Mouse (Mus musculus) CH12.LX (cell line): ENCODE measurements around the gene Klhl41. TPM values are rescaled to one million over a fixed set of nuclear protein-coding genes. Genes with fewer than 3 reads are reported as not detected.
A peak's percentile ranks its signal among the peaks of the same experiment; 100 is the strongest.

Experiments
- DNase-seq: peaks from one replicate; pipeline ENCODE4 v3.0.0-alpha.2; 2013; ENCODE audit errors: extremely low read depth
- H3K27ac ChIP-seq: 2 replicates; pipeline ENCODE4 v1.5.1; 2012; ENCODE audit warnings: low read depth, mild to moderate bottlenecking, control low read depth, moderate library complexity; ENCODE audit not compliant: insufficient read depth
- H3K27me3 ChIP-seq: replicated peaks from 2 replicates; pipeline ENCODE3; 2012; ENCODE audit warnings: inconsistent platforms
- H3K36me3 ChIP-seq, 2 experiments: replicated peaks in 1 of 2; 2 replicates each; pipeline versions ENCODE3 to v1.6.1; 2012; ENCODE audit warnings: inconsistent platforms in 1 of 2, low read length in 1 of 2, mild to moderate bottlenecking in 1 of 2, mixed read lengths in 1 of 2, moderate library complexity in 1 of 2; ENCODE audit not compliant: control insufficient read depth in 1 of 2, insufficient read depth in 1 of 2
- H3K4me1 ChIP-seq, 2 experiments: 2 replicates each; pipeline ENCODE4 v1.6.1; 2012; ENCODE audit warnings: inconsistent platforms in 1 of 2, moderate library complexity in 1 of 2; ENCODE audit not compliant: insufficient read depth in 2 of 2, control insufficient read depth in 1 of 2
- H3K4me2 ChIP-seq: 2 replicates; pipeline ENCODE4 v1.6.1; 2012; ENCODE audit warnings: low read depth, mild to moderate bottlenecking, control low read depth; ENCODE audit not compliant: poor library complexity, insufficient read depth, severe bottlenecking
- H3K4me3 ChIP-seq, 3 experiments: fragments of 150-350 bp in 1 of 3; sonication (generic) in 1 of 3; replicated peaks in 1 of 3; 2 replicates each; pipeline versions ENCODE3 to v1.5.1; 2011 to 2012; ENCODE audit warnings: low read depth in 2 of 3, low read length in 2 of 3, mild to moderate bottlenecking in 2 of 3, moderate library complexity in 2 of 3, control low read depth in 1 of 3, improper control_type of control experiment in 1 of 3, inconsistent platforms in 1 of 3, mixed read lengths in 1 of 3; ENCODE audit not compliant: poor library complexity in 1 of 3
- H3K79me2 ChIP-seq: replicated peaks from 2 replicates; pipeline ENCODE4 v1.6.1; 2012; ENCODE audit warnings: mild to moderate bottlenecking, moderate library complexity; ENCODE audit not compliant: control insufficient read depth, poor library complexity, insufficient read depth, severe bottlenecking; ENCODE audit errors: extremely low read depth
- H3K9ac ChIP-seq: 2 replicates; pipeline ENCODE4 v1.6.1; 2012; ENCODE audit warnings: low read depth, mild to moderate bottlenecking, control low read depth, moderate library complexity; ENCODE audit not compliant: insufficient read depth
- H3K9me3 ChIP-seq: replicated peaks from 2 replicates; pipeline ENCODE3; 2012; ENCODE audit warnings: low read length, inconsistent platforms, mixed read lengths
- E2F4 ChIP-seq: IDR thresholded peaks from 2 replicates; pipeline ENCODE4 v1.6.1; 2011; ENCODE audit warnings: low read depth, low read length, improper control_type of control experiment; ENCODE audit not compliant: insufficient replicate concordance
- EP300 ChIP-seq: IDR thresholded peaks from 2 replicates; pipeline ENCODE4 v1.6.1; 2011; ENCODE audit warnings: low read length, improper control_type of control experiment
- ETS1 ChIP-seq: conservative IDR thresholded peaks from 2 replicates; pipeline ENCODE4 v1.6.1; 2012; ENCODE audit warnings: low read depth, mild to moderate bottlenecking, inconsistent platforms, low read length, improper control_type of control experiment, moderate library complexity
- GABPA ChIP-seq: IDR thresholded peaks from 2 replicates; pipeline ENCODE4 v1.6.1; 2012; ENCODE audit warnings: low read depth, low read length, improper control_type of control experiment, inconsistent platforms; ENCODE audit not compliant: insufficient replicate concordance
- HCFC1 ChIP-seq: IDR thresholded peaks from 2 replicates; pipeline ENCODE4 v1.6.1; 2012; ENCODE audit warnings: low read depth, mild to moderate bottlenecking, inconsistent platforms, low read length, improper control_type of control experiment
- IRF4 ChIP-seq: IDR thresholded peaks from 2 replicates; pipeline ENCODE4 v1.6.1; 2014; ENCODE audit warnings: low read depth, mild to moderate bottlenecking, inconsistent platforms, low read length, improper control_type of control experiment
- JUN ChIP-seq: IDR thresholded peaks from 2 replicates; pipeline ENCODE4 v1.6.1; 2011; ENCODE audit warnings: low read depth, mild to moderate bottlenecking, low read length, improper control_type of control experiment, moderate library complexity; ENCODE audit not compliant: insufficient read depth
- JUND ChIP-seq: conservative IDR thresholded peaks from 2 replicates; pipeline ENCODE4 v1.6.1; 2011; ENCODE audit warnings: low read depth, low read length, improper control_type of control experiment
- MAX ChIP-seq: IDR thresholded peaks from 2 replicates; pipeline ENCODE4 v1.6.1; 2011; ENCODE audit warnings: low read length, improper control_type of control experiment
- MAZ ChIP-seq: IDR thresholded peaks from 2 replicates; pipeline ENCODE4 v1.6.1; 2012; ENCODE audit warnings: low read depth, mild to moderate bottlenecking, inconsistent platforms, low read length, improper control_type of control experiment, moderate library complexity
- MEF2A ChIP-seq: IDR thresholded peaks from 2 replicates; pipeline ENCODE4 v1.6.1; 2014; ENCODE audit warnings: low read depth, mild to moderate bottlenecking, inconsistent platforms, low read length, improper control_type of control experiment, borderline replicate concordance
- MXI1 ChIP-seq: IDR thresholded peaks from 2 replicates; pipeline ENCODE4 v1.6.1; 2011; ENCODE audit warnings: mild to moderate bottlenecking, low read depth, low read length, improper control_type of control experiment
- MYC ChIP-seq: IDR thresholded peaks from 2 replicates; pipeline ENCODE4 v1.6.1; 2011; ENCODE audit warnings: low read depth, mild to moderate bottlenecking, improper control_type of control experiment, low read length
- POLR2A ChIP-seq: IDR thresholded peaks from 2 replicates; pipeline ENCODE4 v1.6.1; 2011; ENCODE audit warnings: low read depth, mild to moderate bottlenecking, improper control_type of control experiment, low read length
- POLR2AphosphoS2 ChIP-seq: IDR thresholded peaks from 2 replicates; pipeline ENCODE4 v1.6.1; 2011; ENCODE audit warnings: low read depth, low read length, improper control_type of control experiment
- RAD21 ChIP-seq: IDR thresholded peaks from 2 replicates; pipeline ENCODE4 v1.6.1; 2011; ENCODE audit warnings: low read depth, mild to moderate bottlenecking, low read length, improper control_type of control experiment, moderate library complexity
- SIN3A ChIP-seq: IDR thresholded peaks from 2 replicates; pipeline ENCODE4 v1.6.1; 2012; ENCODE audit warnings: low read length, improper control_type of control experiment, inconsistent platforms
- SMC3 ChIP-seq: IDR thresholded peaks from 2 replicates; pipeline ENCODE4 v1.6.1; 2011; ENCODE audit warnings: low read depth, low read length, improper control_type of control experiment
- TCF12 ChIP-seq: IDR thresholded peaks from 2 replicates; pipeline ENCODE4 v1.6.1; 2014; ENCODE audit warnings: low read depth, mild to moderate bottlenecking, inconsistent platforms, low read length, improper control_type of control experiment
- UBTF ChIP-seq: IDR thresholded peaks from 2 replicates; pipeline ENCODE4 v1.6.1; 2012; ENCODE audit warnings: low read depth, mild to moderate bottlenecking, inconsistent platforms, low read length, improper control_type of control experiment, moderate library complexity
- USF1 ChIP-seq: IDR thresholded peaks from 2 replicates; pipeline ENCODE4 v1.6.1; 2014; ENCODE audit warnings: low read depth, mild to moderate bottlenecking, inconsistent platforms, low read length, improper control_type of control experiment
- ZKSCAN1 ChIP-seq: IDR thresholded peaks from 2 replicates; pipeline ENCODE4 v1.6.1; 2012; ENCODE audit warnings: low read depth, inconsistent platforms, low read length, improper control_type of control experiment, borderline replicate concordance
- ZMIZ1 ChIP-seq: IDR thresholded peaks from 2 replicates; pipeline ENCODE4 v1.6.1; 2012; ENCODE audit warnings: low read depth, mild to moderate bottlenecking, inconsistent platforms, low read length, improper control_type of control experiment
- dilution Hi-C: fragments of 300-500 bp; cut with MboI; formaldehyde crosslinking; loops from 2 replicates; pipeline ENCODE4 v1.14.3; 2020; ENCODE audit warnings: low sequenced_read_pairs; ENCODE audit not compliant: extremely low pct_unique_long_range_greater_than_20kb, extremely low pct_ligation_motif_present
- in situ Hi-C: fragments of 300-500 bp; cut with MboI; formaldehyde crosslinking; loops from 3 replicates; pipeline ENCODE4 v1.14.3; 2019; ENCODE audit warnings: low sequenced_read_pairs, low pct_ligation_motif_present, low pct_unique_long_range_greater_than_20kb, mixed read lengths
- polyA plus RNA-seq: library from polyadenylated mRNA; unstranded; fragments of >175 nt; gene quantifications from 2 replicates; pipeline ENCODE4 v1.2.1, GENCODE M21; 2012; ENCODE audit warnings: low read depth; ENCODE audit not compliant: insufficient read length
- total RNA-seq, 2 experiments: library from RNA; depleted of rRNA; stranded (reverse); fragments of 300-350 nt in 1 of 2; fragments of >200 nt in 1 of 2; gene quantifications; 2 replicates each; pipeline ENCODE4 v1.2.3; 2012 to 2014

Klhl41 gene
- total and polyA plus RNA-seq, 3 experiments, result 0.04 to 0.27 (median 0.11) TPM

- H3K27me3 ChIP-seq, result no peaks in the 10 kb centered on the region
- dilution Hi-C loops, result no loop called here
- H3K4me2 ChIP-seq, result no peak overlapping the region
- H3K36me3 ChIP-seq, result peaks cover 15 to 24% of the 10 kb centered on the region in 2 experiments
- no peak for TF ChIP-seq MXI1
- peak; percentile 14; the same call in 1 of the 2 replicates for TF ChIP-seq EP300
- 0 out of 2 replicates have a peak, but pooled peaks have one; percentile 13 for TF ChIP-seq ETS1
- TF ChIP-seq TCF12, result peak; percentile 61; the same call in 1 of the 2 replicates
- no peak overlapping the region for H3K9ac ChIP-seq
- no peaks in the 10 kb centered on the region for H3K79me2 ChIP-seq
- H3K9me3 ChIP-seq, result no peaks in the 10 kb centered on the region
- H3K4me3 ChIP-seq, result no peak overlapping the region
- no peak overlapping the region for H3K27ac ChIP-seq
- in situ Hi-C loops, result no loop called here
- DNase-seq, result peak; percentile 46
- H3K4me1 ChIP-seq, result peaks cover 2 to 32% of the 10 kb centered on the region in 2 experiments; a peak in 2 of 4 replicates
These were observed 14.6 kb downstream of the Klhl41 start for GRCm38 (mm10) chr2:69684488-69684887.

GRCm38 (mm10) chr2:69690214-69690613 lies 20.3 kb downstream of the Klhl41 start:
- TF ChIP-seq SIN3A (no peak), USF1 (no peak), E2F4 (no peak), MAX (no peak), POLR2A (no peak), IRF4 (no peak), MAZ (no peak), RAD21 (no peak), HCFC1 (no peak), JUND (no peak), UBTF (no peak), ZKSCAN1 (no peak), POLR2AphosphoS2 (no peak), SMC3 (no peak), GABPA (no peak), ZMIZ1 (no peak), MEF2A (no peak), JUN (no peak), MXI1 (no peak), MYC (no peak)
- in situ Hi-C loops (no loop called here), dilution Hi-C loops (no loop called here)
- H3K36me3 ChIP-seq, result peaks cover 50 to 73% of the 10 kb centered on the region in 2 experiments
- no peaks in the 10 kb centered on the region for H3K27me3 ChIP-seq
- no peak overlapping the region for H3K4me3 ChIP-seq
- no peak overlapping the region for H3K9ac ChIP-seq
- H3K79me2 ChIP-seq, result no peaks in the 10 kb centered on the region
- no peak overlapping the region for H3K27ac ChIP-seq
- no peak overlapping the region for H3K4me2 ChIP-seq
- H3K9me3 ChIP-seq, result no peaks in the 10 kb centered on the region
- no peak for DNase-seq
- peaks cover 0 to 4% of the 10 kb centered on the region in 2 experiments; a peak in 2 of 4 replicates for H3K4me1 ChIP-seq
